Mouse (Mus musculus): ENCODE results near the gene Slc5a1. TPM values are rescaled to one million over a fixed set of nuclear protein-coding genes. Genes with fewer than 3 reads are reported as not detected.
A peak's percentile ranks its signal among the peaks of the same experiment; 100 is the strongest.

The Slc5a1 gene
- total and polyA plus RNA-seq, 3 experiments = 0.20 to 0.47 (median 0.31) TPM

GRCm38 (mm10) chr5:33142790-33143455, 38.9 kb downstream of the Slc5a1 start:
- Histone ChIP-seq H3K79me2 (replicated peaks; ENCODE audit: control insufficient read depth, insufficient read depth, low read length) (no peaks in the 10 kb centered on the region), H3K27me3 (ENCODE audit: control insufficient read depth, insufficient read depth, low read length) (no peaks in the 10 kb centered on the region), H3K4me3 (no peak overlapping the region), H3K36me3 (ENCODE audit: control insufficient read depth, insufficient read depth, low read length) (no peaks in the 10 kb centered on the region), H3K9ac (ENCODE audit: low read depth, low read length) (no peak overlapping the region), H3K27ac (no peak overlapping the region), H3K4me1 (ENCODE audit: control insufficient read depth, insufficient read depth, low read length) (no peaks in the 10 kb centered on the region; the same call in 1 of the 2 replicates)
- TF ChIP-seq CTCF (IDR thresholded peaks at IDR 0.05) (peak; percentile 78), POLR2A (IDR thresholded peaks at IDR 0.05; ENCODE audit: insufficient read depth, low read depth, low read length) (no peak)
- 32% methylated on average over 7 of the region's 7 CpGs for WGBS
- intact Hi-C loops (cut with DNase I) = loop anchor here (1.0 to 10.0 kb wide), 2 partner anchors 104 to 188 kb away; no protein-coding TSS in a partner anchor
- DNase-seq = peak in 1 of 2 experiments; percentile 9

DNA sequence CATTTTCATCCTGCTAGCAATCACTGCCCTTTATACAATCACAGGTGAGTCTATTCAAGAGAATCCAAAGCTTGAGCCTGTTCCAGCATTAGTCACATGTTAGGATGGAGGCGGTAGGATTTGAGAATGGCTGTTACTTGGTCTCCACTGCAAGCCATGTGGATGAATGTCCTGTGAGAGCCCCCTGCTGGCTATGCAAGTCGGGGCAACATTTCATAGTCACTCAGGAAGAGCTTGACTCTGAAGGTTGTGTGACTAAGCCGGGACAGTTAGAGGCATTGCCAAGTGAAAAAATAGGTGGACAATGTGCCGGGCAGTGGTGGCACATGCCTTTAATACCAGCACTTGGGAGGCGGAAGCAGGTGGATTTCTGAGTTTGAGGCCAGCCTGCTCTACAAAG, 40.0 kb downstream of the Slc5a1 start:
- TF ChIP-seq EP300 (IDR thresholded peaks at IDR 0.05; ENCODE audit: insufficient read depth, low read depth, low read length) = no peak
- TF ChIP-seq POLR2A (IDR thresholded peaks at IDR 0.05; ENCODE audit: insufficient read depth, low read depth, low read length) = no peak
- TF ChIP-seq CTCF (IDR thresholded peaks at IDR 0.05) = peak; percentile 54
- no peaks in the 10 kb centered on the region for H3K27me3 ChIP-seq (ENCODE audit: control insufficient read depth, insufficient read depth, low read length)
- WGBS = 34% methylated on average over 5 of the region's 5 CpGs
- H3K36me3 ChIP-seq (ENCODE audit: control insufficient read depth, insufficient read depth, low read length) = no peaks in the 10 kb centered on the region
- DNase-seq = no peak
- H3K27ac ChIP-seq = no peak overlapping the region
- H3K9ac ChIP-seq (ENCODE audit: low read depth, low read length) = no peak overlapping the region
- intact Hi-C loops (cut with DNase I) = loop anchor here (10.0 kb wide), 1 partner anchor 189 kb away; no protein-coding TSS in a partner anchor
- H3K4me1 ChIP-seq (ENCODE audit: control insufficient read depth, insufficient read depth, low read length) = no peaks in the 10 kb centered on the region; the same call in 1 of the 2 replicates
- H3K4me3 ChIP-seq = no peak overlapping the region
- H3K79me2 ChIP-seq (replicated peaks; ENCODE audit: control insufficient read depth, insufficient read depth, low read length) = no peaks in the 10 kb centered on the region

DNA sequence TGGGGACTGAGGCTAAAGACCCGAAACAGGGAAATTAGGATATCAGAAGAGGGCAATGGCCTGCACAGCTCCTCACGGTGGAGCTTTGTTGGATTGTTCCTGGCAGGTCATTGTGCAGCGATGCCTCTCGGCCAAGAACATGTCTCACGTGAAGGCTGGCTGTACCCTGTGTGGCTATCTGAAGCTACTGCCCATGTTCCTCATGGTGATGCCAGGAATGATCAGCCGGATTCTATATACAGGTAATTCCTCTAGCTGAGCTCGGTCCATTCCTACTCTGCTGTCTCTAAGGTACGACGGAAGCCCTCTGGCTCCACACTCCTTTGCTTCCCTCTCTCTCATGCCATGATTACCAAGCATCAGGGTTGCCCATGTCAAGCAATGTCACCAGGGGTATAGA, 42.8 kb downstream of the Slc5a1 start:
- DNase-seq = peak in 1 of 2 experiments; percentile 15
- H3K9ac ChIP-seq (ENCODE audit: low read depth, low read length) = no peak overlapping the region
- H3K36me3 ChIP-seq (ENCODE audit: control insufficient read depth, insufficient read depth, low read length) = no peaks in the 10 kb centered on the region
- H3K27ac ChIP-seq = no peak overlapping the region
- intact Hi-C loops (cut with DNase I) = loop anchor here (10.0 kb wide), 1 partner anchor 192 kb away; no protein-coding TSS in a partner anchor
- no peaks in the 10 kb centered on the region; the same call in 1 of the 2 replicates for H3K4me1 ChIP-seq (ENCODE audit: control insufficient read depth, insufficient read depth, low read length)
- TF ChIP-seq EP300 (IDR thresholded peaks at IDR 0.05; ENCODE audit: insufficient read depth, low read depth, low read length) = 0 out of 2 replicates have a peak, but pooled peaks have one; percentile 29
- TF ChIP-seq POLR2A (IDR thresholded peaks at IDR 0.05; ENCODE audit: insufficient read depth, low read depth, low read length) = no peak
- no peak for TF ChIP-seq CTCF (IDR thresholded peaks at IDR 0.05)
- no peaks in the 10 kb centered on the region for H3K79me2 ChIP-seq (replicated peaks; ENCODE audit: control insufficient read depth, insufficient read depth, low read length)
- 71% methylated on average over 9 of the region's 9 CpGs for WGBS
- H3K27me3 ChIP-seq (ENCODE audit: control insufficient read depth, insufficient read depth, low read length) = no peaks in the 10 kb centered on the region
- H3K4me3 ChIP-seq = no peak overlapping the region

DNA sequence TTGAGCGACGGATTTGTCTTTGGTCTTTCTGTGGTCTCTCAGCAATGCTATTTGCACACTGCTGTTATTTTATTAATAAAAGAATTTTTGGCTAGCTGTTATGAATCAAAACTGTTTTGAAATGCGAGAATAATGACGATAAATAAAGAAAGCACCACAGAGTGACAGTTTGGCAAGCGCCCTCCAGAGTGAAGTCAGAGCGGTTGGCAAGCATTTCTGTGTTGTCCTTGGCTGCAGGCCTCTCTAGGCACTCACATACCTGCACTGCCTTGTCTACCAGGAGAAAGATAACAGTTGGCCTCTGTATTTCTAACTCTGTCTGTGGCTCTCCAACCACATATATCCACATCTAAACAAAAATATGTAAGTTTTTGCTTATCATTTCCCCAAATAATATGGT, 43.7 kb downstream of the Slc5a1 start:
- Histone ChIP-seq H3K27me3 (ENCODE audit: control insufficient read depth, insufficient read depth, low read length) (no peaks in the 10 kb centered on the region), H3K79me2 (replicated peaks; ENCODE audit: control insufficient read depth, insufficient read depth, low read length) (no peaks in the 10 kb centered on the region), H3K9ac (ENCODE audit: low read depth, low read length) (no peak overlapping the region), H3K27ac (no peak overlapping the region), H3K4me1 (ENCODE audit: control insufficient read depth, insufficient read depth, low read length) (no peaks in the 10 kb centered on the region; the same call in 1 of the 2 replicates), H3K36me3 (ENCODE audit: control insufficient read depth, insufficient read depth, low read length) (no peaks in the 10 kb centered on the region), H3K4me3 (no peak overlapping the region)
- DNase-seq = peak; percentile 28 to 63
- WGBS = 35% methylated on average over 6 of the region's 6 CpGs
- TF ChIP-seq EP300 (IDR thresholded peaks at IDR 0.05; ENCODE audit: insufficient read depth, low read depth, low read length) = no peak
- no peak for TF ChIP-seq CTCF (IDR thresholded peaks at IDR 0.05)
- TF ChIP-seq POLR2A (IDR thresholded peaks at IDR 0.05; ENCODE audit: insufficient read depth, low read depth, low read length) = no peak
- intact Hi-C loops (cut with DNase I) = loop anchor here (10.0 kb wide), 1 partner anchor 193 kb away; no protein-coding TSS in a partner anchor

- Histone ChIP-seq H3K79me2 (replicated peaks; ENCODE audit: control insufficient read depth, insufficient read depth, low read length) (no peaks in the 10 kb centered on the region), H3K27ac (no peak overlapping the region), H3K4me1 (ENCODE audit: control insufficient read depth, insufficient read depth, low read length) (no peaks in the 10 kb centered on the region; the same call in 1 of the 2 replicates), H3K9ac (ENCODE audit: low read depth, low read length) (no peak overlapping the region), H3K27me3 (ENCODE audit: control insufficient read depth, insufficient read depth, low read length) (no peaks in the 10 kb centered on the region), H3K4me3 (no peak overlapping the region), H3K36me3 (ENCODE audit: control insufficient read depth, insufficient read depth, low read length) (no peaks in the 10 kb centered on the region)
- WGBS = 12% methylated on average over 7 of the region's 7 CpGs
- no peak for DNase-seq
- intact Hi-C loops (cut with DNase I) = no loop called here
- TF ChIP-seq CTCF (IDR thresholded peaks at IDR 0.05) = no peak
- TF ChIP-seq EP300 (IDR thresholded peaks at IDR 0.05; ENCODE audit: insufficient read depth, low read depth, low read length) = no peak
- TF ChIP-seq POLR2A (IDR thresholded peaks at IDR 0.05; ENCODE audit: insufficient read depth, low read depth, low read length) = no peak
These were observed 89.5 kb downstream of the Slc5a1 start for GRCm38 (mm10) chr5:33193567-33193966.

DNA sequence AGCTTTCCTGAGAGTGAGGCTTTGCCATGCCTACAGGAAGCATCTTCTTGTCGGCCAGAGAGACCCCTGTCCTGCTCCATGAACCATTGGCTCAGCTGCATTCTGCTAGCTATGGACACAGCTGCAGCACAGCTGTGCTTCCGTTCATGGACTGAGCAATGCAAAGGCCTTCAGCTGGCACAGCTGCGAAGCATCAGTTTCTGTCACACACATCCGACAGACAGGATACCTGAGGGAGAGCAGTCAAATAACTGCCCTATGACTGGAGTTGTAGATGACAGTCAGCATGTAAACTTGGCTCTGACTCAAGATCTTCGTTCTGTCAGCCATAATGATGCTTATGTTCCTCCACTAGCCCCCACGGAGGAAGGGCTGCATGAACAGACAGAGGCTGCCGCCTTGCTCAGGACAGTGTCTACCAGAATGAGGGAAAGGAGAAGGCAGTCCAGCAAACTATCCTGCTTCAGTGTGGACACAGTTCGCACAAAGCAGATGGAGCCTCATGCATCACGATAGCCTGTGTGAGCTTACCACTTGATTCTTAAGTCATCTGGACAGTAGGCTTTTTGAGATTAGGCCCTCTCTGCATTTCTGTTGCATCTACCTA, 91.3 kb downstream of the Slc5a1 start:
- Histone ChIP-seq H3K79me2 (replicated peaks; ENCODE audit: control insufficient read depth, insufficient read depth, low read length) (no peaks in the 10 kb centered on the region), H3K4me1 (ENCODE audit: control insufficient read depth, insufficient read depth, low read length) (no peaks in the 10 kb centered on the region; the same call in 1 of the 2 replicates), H3K4me3 (no peak overlapping the region), H3K27ac (no peak overlapping the region), H3K36me3 (ENCODE audit: control insufficient read depth, insufficient read depth, low read length) (no peaks in the 10 kb centered on the region), H3K27me3 (ENCODE audit: control insufficient read depth, insufficient read depth, low read length) (no peaks in the 10 kb centered on the region), H3K9ac (ENCODE audit: low read depth, low read length) (no peak overlapping the region)
- TF ChIP-seq CTCF (IDR thresholded peaks at IDR 0.05) (no peak), POLR2A (IDR thresholded peaks at IDR 0.05; ENCODE audit: insufficient read depth, low read depth, low read length) (no peak), EP300 (IDR thresholded peaks at IDR 0.05; ENCODE audit: insufficient read depth, low read depth, low read length) (no peak)
- 61% methylated on average over 9 of the region's 9 CpGs for WGBS
- DNase-seq = no peak
- intact Hi-C loops (cut with DNase I) = no loop called here
